Mouse (Mus musculus) urinary bladder, postnatal 14 days (tissue): Measurements from ENCODE around the gene Olfr914.

Experiments used
- DNase-seq: peaks from one replicate; pipeline ENCODE4 v3.0.0; 2021; ENCODE audit warnings: low spot score

The Olfr914 gene

DNA sequence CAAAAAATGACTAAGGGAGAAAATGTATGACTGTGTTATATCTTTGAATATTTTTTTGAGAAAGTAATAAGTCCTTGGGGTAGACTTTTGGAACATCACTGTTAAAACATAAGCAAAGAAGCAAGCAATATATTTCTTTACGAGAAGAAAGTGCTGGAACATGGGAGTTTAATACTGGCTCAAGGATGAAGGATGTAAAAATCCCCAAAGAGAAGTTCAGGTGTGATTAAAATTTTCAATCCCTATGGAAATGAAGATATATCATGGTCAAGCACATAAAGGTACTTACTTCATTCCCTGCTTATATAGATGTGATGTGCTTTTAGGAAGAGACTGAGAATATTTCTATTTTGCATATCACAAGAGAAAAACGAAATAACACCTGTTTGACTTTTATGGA, at the start of gene Olfr914:
Olfr914 (plus strand) TSS at position 301 of the 400 bp plus-strand sequence.
- DNase-seq = no peak

DNA sequence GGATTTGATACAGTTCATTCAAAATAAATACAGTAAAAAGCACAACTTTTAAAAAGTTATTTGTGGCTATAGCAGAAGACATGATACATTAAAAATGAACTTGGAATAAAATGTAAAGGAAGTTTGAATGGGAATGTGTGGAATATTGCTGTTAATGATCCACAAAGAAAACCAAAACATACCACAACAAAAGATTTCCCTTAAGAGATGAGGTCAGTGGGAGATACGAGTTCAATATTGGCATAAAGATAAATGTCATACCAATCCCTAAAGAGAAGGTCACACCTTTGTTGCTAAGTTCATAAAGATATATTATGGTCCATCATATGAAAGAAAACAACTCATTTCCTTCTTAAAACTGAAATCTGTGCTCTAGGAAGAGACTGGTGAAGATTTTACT, 25.0 kb upstream of the Olfr914 start, which contains the start of gene Olfr912:
Olfr912 (plus strand) TSS at position 301 of the 400 bp plus-strand sequence.
- no peak for DNase-seq

DNA sequence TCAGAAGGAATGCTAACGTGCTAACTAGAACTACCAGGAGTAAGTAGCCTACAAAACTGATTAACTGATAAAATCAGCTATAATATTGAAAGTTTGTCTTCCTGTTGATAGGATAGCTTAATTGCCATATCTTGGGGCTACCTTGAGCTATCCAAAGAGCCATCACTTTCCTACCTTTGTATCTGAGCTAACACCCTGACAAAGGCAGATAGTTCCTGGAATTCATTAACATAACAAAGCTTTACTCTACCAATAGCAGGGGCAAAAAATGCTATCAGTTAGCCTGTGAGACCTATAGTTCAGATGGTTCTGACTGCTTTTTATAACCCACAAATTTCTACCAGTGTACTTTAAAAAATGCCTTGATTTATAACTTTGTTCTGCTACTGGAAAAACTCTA, 13.8 kb upstream of the Olfr914 start:
- DNase-seq = no peak

DNA sequence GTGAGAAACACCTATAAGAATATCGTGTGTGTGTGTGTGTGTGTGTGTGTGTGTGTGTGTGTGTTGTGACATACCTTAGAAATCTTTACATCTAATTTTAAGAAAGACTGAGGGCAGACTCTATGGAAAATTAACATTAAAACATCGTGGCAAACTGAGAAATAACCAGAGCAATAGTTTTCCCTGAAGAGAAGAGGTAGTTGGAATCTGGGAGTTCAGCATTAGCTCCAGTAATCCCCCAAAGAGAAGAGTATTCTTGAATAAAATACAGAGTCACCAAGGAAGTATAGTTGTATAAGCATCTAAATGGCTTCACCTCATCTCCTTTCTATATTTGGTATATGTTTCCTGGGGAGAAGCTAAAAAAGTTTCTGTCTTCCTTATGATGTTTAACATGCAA, 12.4 kb upstream of the Olfr914 start, which contains the start of gene Olfr913:
Olfr913 (plus strand) TSS at position 301 of the 400 bp plus-strand sequence.
- DNase-seq = no peak

DNA sequence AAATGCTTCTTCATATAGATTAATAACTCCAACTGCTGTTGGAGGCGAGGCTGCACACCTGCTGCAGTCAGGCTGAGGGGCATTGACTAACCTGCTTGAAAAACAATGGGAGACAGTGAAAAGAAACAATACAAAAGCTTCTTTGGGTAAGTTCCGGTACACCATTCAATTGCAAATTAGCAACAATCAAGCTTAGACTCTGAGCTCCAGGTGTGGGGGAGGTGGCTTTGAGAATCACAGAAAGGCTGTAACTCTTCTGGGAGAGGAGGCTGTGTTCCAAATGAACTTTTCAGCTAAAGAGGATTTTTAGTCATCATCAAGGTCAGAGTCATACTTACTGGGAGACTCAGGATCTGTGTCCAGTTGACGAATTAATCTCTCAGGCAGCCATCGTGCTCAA, 27.5 kb downstream of the Olfr914 start:
- DNase-seq = no peak

DNA sequence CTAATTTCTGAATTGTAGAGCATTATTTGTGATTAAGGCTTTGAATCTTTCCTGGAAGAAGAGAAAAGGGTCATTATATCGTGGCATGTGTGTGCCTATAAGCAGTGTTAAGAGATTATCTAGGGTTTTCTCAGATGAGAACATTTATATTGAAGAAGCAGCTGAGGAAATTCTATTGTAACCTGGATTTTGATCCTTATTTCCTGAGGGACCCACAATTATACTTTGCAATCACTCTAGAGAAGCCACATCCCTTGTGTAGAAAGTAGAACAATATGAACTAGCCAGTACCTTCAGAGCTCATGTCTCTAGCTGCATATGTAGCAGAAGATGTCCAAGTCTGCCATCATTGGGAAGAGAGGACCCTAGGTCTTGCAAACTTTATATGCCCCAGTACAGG, 54.9 kb downstream of the Olfr914 start, which contains the start of gene Olfr916:
Olfr916 (minus strand) TSS at position 101 of the 400 bp plus-strand sequence.
- DNase-seq = no peak
